Mouse (Mus musculus) limb, embryonic 10.5 days (tissue): ENCODE measurements at regions not wholly inside any gene's neighbourhood (a gene's known extent, or its start where the extent isn't known, plus 50 kb on each side); places are given as distances from the start of the nearest gene placed in this dataset.

Source experiments
- DNase-seq: peaks from one replicate; pipeline ENCODE4 v3.0.0-alpha.2; 2017; ENCODE audit warnings: low spot score
- H3K27ac ChIP-seq: fragments of 300-500 bp; sonication (generic); 2 replicates; pipeline ENCODE4 v1.5.1; 2016; ENCODE audit warnings: mild to moderate bottlenecking
- H3K27me3 ChIP-seq: fragments of 300-500 bp; sonication (generic); 2 replicates; pipeline ENCODE4 v1.6.1; 2016; ENCODE audit warnings: low read depth, mild to moderate bottlenecking; ENCODE audit not compliant: poor library complexity, severe bottlenecking
- H3K36me3 ChIP-seq: fragments of 300-500 bp; sonication (generic); 2 replicates; pipeline ENCODE4 v1.6.1; 2016; ENCODE audit warnings: mild to moderate bottlenecking, moderate library complexity
- H3K4me1 ChIP-seq: fragments of 300-500 bp; sonication (generic); 2 replicates; pipeline ENCODE4 v1.6.1; 2016
- H3K4me3 ChIP-seq: fragments of 300-500 bp; sonication (generic); 2 replicates; pipeline ENCODE4 v1.5.1; 2016; ENCODE audit warnings: mild to moderate bottlenecking, moderate library complexity
- H3K9me3 ChIP-seq: fragments of 300-500 bp; sonication (generic); replicated peaks from 2 replicates; pipeline ENCODE4 v1.6.1; 2016; ENCODE audit warnings: mild to moderate bottlenecking
- WGBS: fragments of 180-500 bp; shearing (Covaris S2); methylation state at CpG from one replicate; pipeline ENCODE4 v1.1.7; 2016; 5-methylcytosine and 5-hydroxymethylcytosine counted together

- Histone ChIP-seq H3K27ac (no peak overlapping the region), H3K4me3 (no peak overlapping the region), H3K9me3 (no peaks in the 10 kb centered on the region), H3K4me1 (no peaks in the 10 kb centered on the region), H3K36me3 (no peaks in the 10 kb centered on the region), H3K27me3 (no peaks in the 10 kb centered on the region)
- 90% methylated on average over 5 of the region's 5 CpGs for WGBS
- DNase-seq = no peak
Observed at GRCm38 (mm10) chr2:161470844-161471243, 362.0 kb upstream of the Chd6 start.

GRCm38 (mm10) chr2:161470025-161470424 is 361.1 kb upstream of the Chd6 start:
- H3K27ac ChIP-seq = no peak overlapping the region
- no peaks in the 10 kb centered on the region for H3K36me3 ChIP-seq
- no peak for DNase-seq
- no peaks in the 10 kb centered on the region for H3K9me3 ChIP-seq
- H3K4me3 ChIP-seq = no peak overlapping the region
- no peaks in the 10 kb centered on the region for H3K4me1 ChIP-seq
- H3K27me3 ChIP-seq = no peaks in the 10 kb centered on the region
- 33% methylated on average over 2 of the region's 2 CpGs for WGBS

- no peaks in the 10 kb centered on the region for H3K4me1 ChIP-seq
- H3K27ac ChIP-seq = no peak overlapping the region
- peak; percentile 37 for DNase-seq
- H3K9me3 ChIP-seq = no peaks in the 10 kb centered on the region
- no peaks in the 10 kb centered on the region for H3K27me3 ChIP-seq
- 35% methylated on average over 1 of the region's 1 CpGs for WGBS
- no peaks in the 10 kb centered on the region for H3K36me3 ChIP-seq
- H3K4me3 ChIP-seq = no peak overlapping the region
Observed at GRCm38 (mm10) chr2:161467035-161467434, 358.2 kb upstream of the Chd6 start.

GRCm38 (mm10) chr2:161460600-161460999 is 351.7 kb upstream of the Chd6 start:
- Histone ChIP-seq H3K27me3 (no peaks in the 10 kb centered on the region), H3K36me3 (no peaks in the 10 kb centered on the region), H3K27ac (no peak overlapping the region), H3K9me3 (no peaks in the 10 kb centered on the region), H3K4me1 (no peaks in the 10 kb centered on the region), H3K4me3 (no peak overlapping the region)
- DNase-seq = no peak
- WGBS = 95% methylated on average over 4 of the region's 4 CpGs

GRCm38 (mm10) chr2:161454466-161454865 is 345.6 kb upstream of the Chd6 start:
- Histone ChIP-seq H3K27me3 (no peaks in the 10 kb centered on the region), H3K27ac (no peak overlapping the region), H3K36me3 (no peaks in the 10 kb centered on the region), H3K9me3 (no peaks in the 10 kb centered on the region), H3K4me3 (no peak overlapping the region), H3K4me1 (no peaks in the 10 kb centered on the region)
- no peak for DNase-seq
- 73% methylated on average over 6 of the region's 6 CpGs for WGBS

GRCm38 (mm10) chr2:161433816-161434215 is 324.9 kb upstream of the Chd6 start:
- H3K27ac ChIP-seq = no peak overlapping the region
- no peaks in the 10 kb centered on the region for H3K27me3 ChIP-seq
- no peaks in the 10 kb centered on the region for H3K9me3 ChIP-seq
- peak; percentile 61 for DNase-seq
- peaks cover 13% of the 10 kb centered on the region for H3K4me1 ChIP-seq
- 17% methylated on average over 9 of the region's 9 CpGs for WGBS
- H3K4me3 ChIP-seq = no peak overlapping the region
- no peaks in the 10 kb centered on the region for H3K36me3 ChIP-seq

GRCm38 (mm10) chr2:161429294-161429693 is 320.4 kb upstream of the Chd6 start:
- H3K27me3 ChIP-seq = no peaks in the 10 kb centered on the region
- H3K4me1 ChIP-seq = peaks cover 8% of the 10 kb centered on the region
- no peak overlapping the region for H3K4me3 ChIP-seq
- no peaks in the 10 kb centered on the region for H3K36me3 ChIP-seq
- 54% methylated on average over 3 of the region's 3 CpGs for WGBS
- no peak for DNase-seq
- no peak overlapping the region for H3K27ac ChIP-seq
- H3K9me3 ChIP-seq = no peaks in the 10 kb centered on the region

- Histone ChIP-seq H3K4me3 (no peak overlapping the region), H3K36me3 (no peaks in the 10 kb centered on the region), H3K9me3 (no peaks in the 10 kb centered on the region), H3K27me3 (no peaks in the 10 kb centered on the region), H3K4me1 (no peaks in the 10 kb centered on the region), H3K27ac (no peak overlapping the region)
- peak; percentile 37 for DNase-seq
- 50% methylated on average over 3 of the region's 3 CpGs for WGBS
Observed at GRCm38 (mm10) chr2:161425587-161425986, 316.7 kb upstream of the Chd6 start.

- Histone ChIP-seq H3K4me3 (no peak overlapping the region), H3K27me3 (no peaks in the 10 kb centered on the region), H3K4me1 (no peaks in the 10 kb centered on the region), H3K36me3 (no peaks in the 10 kb centered on the region), H3K27ac (no peak overlapping the region), H3K9me3 (no peaks in the 10 kb centered on the region)
- 84% methylated on average over 7 of the region's 7 CpGs for WGBS
- no peak for DNase-seq
Observed at GRCm38 (mm10) chr2:161418062-161418461, 309.2 kb upstream of the Chd6 start.

- Histone ChIP-seq H3K4me3 (no peak overlapping the region), H3K27ac (no peak overlapping the region), H3K4me1 (no peaks in the 10 kb centered on the region), H3K27me3 (no peaks in the 10 kb centered on the region), H3K9me3 (no peaks in the 10 kb centered on the region), H3K36me3 (no peaks in the 10 kb centered on the region)
- no peak for DNase-seq
- 82% methylated on average over 13 of the region's 13 CpGs for WGBS
Observed at GRCm38 (mm10) chr2:161416218-161416927, 307.5 kb upstream of the Chd6 start.

- WGBS = 96% methylated on average over 1 of the region's 1 CpGs
- DNase-seq = no peak
- Histone ChIP-seq H3K9me3 (no peaks in the 10 kb centered on the region), H3K4me1 (no peaks in the 10 kb centered on the region), H3K4me3 (no peak overlapping the region), H3K27me3 (no peaks in the 10 kb centered on the region), H3K27ac (no peak overlapping the region), H3K36me3 (no peaks in the 10 kb centered on the region)
Observed at GRCm38 (mm10) chr2:161408306-161408705, 299.4 kb upstream of the Chd6 start.

GRCm38 (mm10) chr2:161405847-161406384 is 297.0 kb upstream of the Chd6 start:
- 47% methylated on average over 1 of the region's 1 CpGs for WGBS
- Histone ChIP-seq H3K4me1 (no peaks in the 10 kb centered on the region), H3K27ac (no peak overlapping the region), H3K36me3 (no peaks in the 10 kb centered on the region), H3K9me3 (no peaks in the 10 kb centered on the region), H3K27me3 (no peaks in the 10 kb centered on the region), H3K4me3 (no peak overlapping the region)
- no peak for DNase-seq

GRCm38 (mm10) chr2:161398061-161398460 is 289.2 kb upstream of the Chd6 start:
- Histone ChIP-seq H3K27ac (no peak overlapping the region), H3K9me3 (no peaks in the 10 kb centered on the region), H3K4me1 (no peaks in the 10 kb centered on the region), H3K27me3 (no peaks in the 10 kb centered on the region), H3K36me3 (no peaks in the 10 kb centered on the region), H3K4me3 (no peak overlapping the region)
- no peak for DNase-seq
- 86% methylated on average over 3 of the region's 3 CpGs for WGBS
